Mouse (Mus musculus): ENCODE results near the gene Fam110a.
"Not testable (repeated sequence)": the region's sequence is repeated elsewhere in the genome, so short reads cannot be mapped to it uniquely, and the experiment has no call there.

Fam110a gene

DNA sequence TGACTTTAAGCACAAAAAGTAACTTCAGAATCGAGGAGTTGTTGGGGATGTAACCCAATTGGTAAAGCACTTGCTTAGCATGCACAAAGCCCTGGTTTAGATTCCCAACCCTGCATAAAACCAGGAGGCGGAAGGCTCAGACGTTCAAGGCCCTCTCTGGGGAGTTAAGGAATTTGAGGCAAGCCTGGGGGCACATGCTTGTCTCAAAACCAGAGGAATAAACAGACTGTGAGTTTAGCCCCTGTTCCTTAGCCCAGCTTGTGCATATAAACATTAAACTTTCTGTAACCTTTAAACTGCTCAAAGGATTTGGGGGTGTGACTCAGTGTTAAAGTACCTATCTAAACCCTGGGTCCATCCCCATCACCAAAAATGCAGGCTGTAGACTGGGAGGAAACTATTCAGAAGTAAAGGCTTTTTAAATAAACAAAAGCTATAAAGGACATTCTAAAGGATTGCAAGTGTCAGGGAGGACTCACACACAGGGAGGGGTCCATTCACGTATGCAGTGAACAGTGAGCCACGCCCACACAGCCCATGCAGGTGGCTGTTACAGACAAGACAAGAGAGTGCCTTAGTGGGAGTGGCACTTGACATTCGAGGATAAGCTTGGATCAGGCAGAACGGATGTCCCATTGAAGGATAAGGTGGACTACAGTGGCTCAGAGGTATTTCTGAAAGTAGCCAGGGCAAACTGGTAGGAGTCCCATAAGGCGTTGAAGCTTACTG, 17.9 kb upstream of the Fam110a start:
- DNase-seq (ENCODE audit: low spot score in 2 of 2), result no peak

DNA sequence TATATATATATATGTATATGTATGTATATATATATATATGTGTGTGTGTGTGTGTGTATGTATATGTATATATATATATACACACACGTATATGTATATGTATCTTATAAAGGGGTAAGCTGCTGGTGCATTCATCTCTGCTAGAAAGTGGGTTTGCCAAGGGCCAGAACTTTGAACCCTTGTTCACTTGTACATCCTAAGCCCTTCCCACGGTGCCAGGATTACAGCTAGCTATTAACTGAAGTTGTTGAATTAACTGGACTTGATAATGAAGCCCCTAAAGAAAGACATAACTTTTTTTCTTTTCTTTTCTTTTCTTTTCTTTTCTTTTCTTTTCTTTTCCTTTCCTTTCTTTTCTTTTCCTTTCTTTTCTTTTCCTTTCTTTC, 17.2 kb upstream of the Fam110a start:
- DNase-seq (ENCODE audit: low spot score in 2 of 2), result not testable (repeated sequence)

DNA sequence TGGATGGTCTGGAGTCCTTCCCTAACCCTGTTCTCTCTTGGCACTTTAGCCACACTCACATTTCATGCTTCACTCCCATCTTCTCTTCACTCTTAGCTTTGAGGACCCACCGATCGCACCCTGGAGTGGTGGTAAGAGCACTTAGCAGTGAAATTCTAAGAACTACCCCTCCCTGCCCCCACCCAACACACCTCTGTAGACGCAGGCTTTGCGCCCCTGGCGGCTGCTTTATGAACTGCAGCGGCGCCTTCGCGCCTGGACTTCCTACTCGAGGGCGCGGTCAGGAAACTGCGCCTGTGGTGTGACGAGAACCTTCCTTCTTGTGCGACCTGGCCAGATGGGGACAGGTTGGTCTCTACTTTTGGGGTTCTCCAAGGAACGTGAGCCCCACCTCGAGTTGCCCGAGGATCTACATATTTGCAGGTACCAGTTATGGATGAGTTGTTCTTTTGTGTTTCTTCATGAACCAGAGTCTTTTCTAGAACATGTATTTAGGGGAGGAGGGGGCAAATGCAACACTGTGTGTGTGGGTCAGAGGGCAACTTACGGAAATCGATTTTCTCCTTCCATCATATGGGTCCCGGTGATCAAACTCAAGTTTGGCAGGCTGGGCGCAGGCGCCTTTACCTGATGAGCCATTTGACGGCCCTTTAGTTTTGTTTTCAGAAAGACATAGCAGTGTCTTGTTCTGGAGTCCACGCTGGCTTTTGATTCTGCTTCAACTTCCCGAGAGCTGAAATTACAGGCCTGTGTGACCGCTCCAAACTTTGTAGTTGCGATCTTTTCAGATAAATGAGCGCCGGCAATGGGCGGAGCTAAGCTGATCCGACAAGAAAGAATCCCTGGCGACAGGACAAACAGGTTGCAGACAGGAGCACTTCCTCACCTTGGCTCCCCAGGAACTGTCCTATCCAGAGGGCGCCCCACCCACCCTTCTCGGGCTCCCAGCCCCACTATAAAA, 16.5 kb upstream of the Fam110a start, which contains the start of gene Slc52a3:
Slc52a3 (plus strand) TSS at position 283 of the 961 bp plus-strand sequence.
- peak; percentile 86 to 92 for DNase-seq (ENCODE audit: low spot score in 2 of 2)

DNA sequence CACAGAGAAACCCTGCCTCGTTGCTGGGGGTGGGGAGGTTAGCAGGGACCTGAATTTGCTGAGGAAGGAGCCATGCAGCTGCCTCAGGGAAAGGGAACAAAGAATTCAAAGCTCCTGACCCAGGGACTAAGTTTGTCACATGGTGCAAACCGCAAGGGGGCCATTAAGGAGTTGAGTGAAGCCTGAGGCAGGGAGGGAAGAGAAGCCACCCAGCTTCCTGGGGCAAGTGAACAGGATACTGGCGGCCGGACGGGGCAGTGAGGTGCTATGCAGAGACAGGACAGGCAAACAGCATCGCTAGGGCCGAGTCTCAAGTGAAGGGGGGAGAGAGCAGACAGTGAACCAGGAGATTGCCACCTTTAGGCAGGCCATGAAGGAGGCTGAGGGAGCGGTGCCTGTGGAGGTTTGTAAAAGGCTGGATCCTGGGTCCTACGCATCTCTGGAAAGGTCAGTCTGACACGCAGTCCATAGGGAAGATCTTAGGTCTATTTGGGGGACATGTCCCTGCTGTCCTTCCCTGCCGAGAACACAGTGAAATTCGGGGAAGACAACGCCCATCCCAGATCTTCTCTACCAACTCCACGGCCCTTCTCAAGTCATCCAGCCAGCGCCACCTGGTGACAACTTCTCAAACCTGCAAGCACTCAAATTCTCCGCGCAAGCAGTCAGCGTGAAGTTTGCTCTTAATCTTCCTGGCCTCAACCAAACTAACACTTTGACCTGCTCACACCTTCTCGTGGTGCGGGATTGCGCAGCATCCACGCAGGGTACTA, 14.5 kb upstream of the Fam110a start:
- peak; percentile 72 to 80 for DNase-seq (ENCODE audit: low spot score in 2 of 2)

DNA sequence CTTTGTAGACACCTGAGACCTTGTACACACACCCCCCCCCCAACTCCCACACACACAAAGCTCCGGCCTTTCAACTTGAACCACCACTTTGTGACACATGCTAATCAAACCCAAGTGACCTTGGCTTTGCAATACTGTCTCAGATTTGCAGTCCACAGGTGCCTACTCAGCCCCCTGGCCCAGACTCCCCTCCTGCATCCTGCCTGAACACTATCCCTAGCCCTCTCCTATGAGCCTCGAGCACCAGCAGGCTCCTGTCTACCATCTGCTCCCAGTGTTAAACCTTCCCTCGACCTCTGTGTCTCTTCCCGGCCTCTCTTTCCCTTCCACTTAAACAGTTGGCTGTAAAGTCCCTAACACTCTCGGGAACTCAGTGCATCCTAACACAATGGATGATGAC, 11.4 kb upstream of the Fam110a start:
- DNase-seq (ENCODE audit: low spot score in 2 of 2), result no peak

DNA sequence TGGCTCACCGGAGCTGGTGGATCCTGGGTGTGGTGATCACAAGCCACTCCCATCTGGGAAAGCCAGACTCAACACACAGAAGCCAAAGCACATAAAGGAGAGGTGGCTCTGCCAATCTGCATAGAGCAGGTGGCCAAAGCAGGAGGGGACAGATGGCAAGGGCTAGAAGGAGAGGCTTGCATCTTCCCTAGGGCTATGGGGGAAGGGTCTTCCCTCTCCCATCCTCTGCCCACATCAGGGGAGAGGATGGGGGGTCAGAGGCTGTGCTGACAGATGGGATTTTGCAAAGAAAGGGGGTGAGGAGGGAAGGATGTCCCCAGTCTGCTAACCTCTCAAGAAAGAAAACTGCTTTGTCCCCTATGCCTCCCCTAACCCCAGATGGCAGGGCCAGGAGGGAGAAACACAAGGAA, 11.0 kb upstream of the Fam110a start:
- DNase-seq (ENCODE audit: low spot score in 2 of 2), result no peak

DNA sequence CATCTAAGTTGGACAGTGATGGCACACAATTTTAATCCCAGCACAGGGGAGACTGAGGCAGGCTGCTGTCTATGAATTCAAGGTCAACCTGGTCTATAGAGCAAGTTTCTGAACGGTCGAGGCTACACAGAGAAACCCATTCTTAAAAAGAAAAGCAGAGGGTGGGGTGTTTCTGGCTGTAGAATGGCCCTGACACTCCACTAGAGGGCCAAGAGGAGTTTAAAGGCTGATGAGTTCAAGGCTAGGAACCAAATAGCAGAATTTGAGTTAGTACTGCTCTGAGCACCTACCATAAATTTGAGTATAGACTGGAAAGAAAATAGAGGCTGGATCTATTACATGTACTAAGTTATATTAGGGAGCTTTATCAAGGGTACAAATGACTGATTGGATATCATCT, 9.0 kb upstream of the Fam110a start:
- no peak for DNase-seq (ENCODE audit: low spot score in 2 of 2)

DNA sequence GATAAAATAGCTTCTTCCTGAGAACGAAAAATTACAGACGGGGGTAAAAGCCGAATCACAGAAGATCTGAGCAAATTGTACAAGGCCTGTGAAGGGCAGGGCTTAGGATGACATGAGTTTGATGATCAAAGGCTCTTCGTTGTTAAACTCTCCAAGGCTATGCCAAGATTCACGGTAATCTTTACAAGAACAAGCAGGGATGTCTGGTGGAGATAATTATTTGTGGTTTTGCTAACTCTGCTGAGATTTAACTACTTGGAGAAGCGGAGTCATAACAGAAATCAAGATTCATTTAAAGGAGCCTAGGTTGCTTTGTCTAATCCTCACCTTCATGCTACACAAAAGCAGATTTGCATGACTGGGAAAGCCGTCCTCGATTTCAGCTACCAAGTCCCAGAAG, 6.9 kb upstream of the Fam110a start:
- no peak for DNase-seq (ENCODE audit: low spot score in 2 of 2)

DNA sequence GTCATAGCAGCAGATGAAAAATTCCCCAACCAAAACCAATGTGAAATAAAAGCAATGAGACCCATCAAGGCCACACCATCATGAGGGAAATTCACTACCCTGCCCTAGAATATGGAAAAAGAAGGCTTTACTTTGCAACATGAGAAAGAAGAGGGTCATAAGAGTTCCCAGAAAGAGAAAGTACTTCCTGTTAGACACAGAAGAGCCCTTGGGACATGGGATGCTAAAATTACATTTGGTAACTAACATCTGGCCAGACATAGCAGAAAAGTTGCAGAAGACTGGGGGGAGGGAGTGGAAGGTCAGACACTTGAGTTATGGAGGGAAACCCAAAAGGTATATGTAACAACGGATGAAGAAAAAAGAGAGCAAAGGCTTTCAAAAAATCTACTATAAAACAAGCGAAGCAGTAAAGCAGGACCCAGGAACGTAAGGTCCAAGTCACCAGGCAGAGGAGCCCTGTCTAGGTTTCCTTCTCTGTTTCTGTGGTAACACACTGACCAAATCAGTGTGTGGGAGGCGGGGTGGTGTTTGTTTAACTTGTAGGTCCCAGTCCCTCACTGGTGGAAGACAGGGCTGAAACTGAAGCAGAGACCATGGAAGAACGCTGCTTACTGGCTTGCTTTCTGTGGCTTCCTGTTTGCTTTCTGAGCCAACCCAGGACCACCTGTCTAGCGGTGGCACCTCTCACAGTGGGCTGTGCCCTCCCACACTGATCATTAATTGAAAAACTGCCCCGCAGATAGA, 5.6 kb upstream of the Fam110a start:
- DNase-seq (ENCODE audit: low spot score in 2 of 2), result no peak

DNA sequence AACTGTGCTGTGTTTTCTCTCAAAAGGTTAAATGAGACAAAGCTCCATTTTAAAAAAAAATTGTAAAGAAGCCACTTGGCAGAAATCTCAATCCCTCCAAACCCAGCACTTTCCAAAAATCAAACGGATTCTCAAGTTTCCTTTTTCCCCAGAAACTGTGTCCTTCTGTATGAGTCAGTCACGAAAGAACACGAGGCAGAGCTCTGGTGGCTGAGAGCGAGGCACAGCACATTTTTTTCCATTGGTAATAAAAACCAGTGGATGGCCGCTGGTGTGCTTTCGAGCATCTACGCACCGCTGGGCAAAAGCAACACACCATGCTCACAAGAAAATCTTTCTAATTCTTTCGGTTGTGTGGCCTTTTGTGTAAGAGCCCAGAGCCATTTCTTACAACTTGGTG, 4.0 kb upstream of the Fam110a start:
- no peak for DNase-seq (ENCODE audit: low spot score in 2 of 2)

DNA sequence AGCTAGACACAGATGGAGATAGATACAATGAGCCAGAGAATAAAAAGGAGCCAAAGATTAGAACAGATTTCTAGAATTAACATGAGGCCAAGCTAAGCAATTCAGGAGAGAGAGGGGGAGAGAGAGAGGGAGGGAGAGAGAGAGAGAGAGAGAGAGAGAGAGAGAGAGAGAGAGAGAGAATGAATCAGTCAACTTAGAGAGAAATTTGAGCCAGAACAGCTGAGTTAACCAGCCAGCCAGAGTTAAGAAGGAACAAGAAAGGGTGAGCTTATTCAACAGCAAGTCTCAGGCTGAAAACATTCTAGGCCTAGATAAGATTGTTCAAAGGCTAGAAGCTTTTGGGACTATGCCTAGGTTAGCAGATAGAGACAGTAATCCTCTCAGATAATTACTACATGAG, 2.5 kb upstream of the Fam110a start:
- no peak for DNase-seq (ENCODE audit: low spot score in 2 of 2)

DNA sequence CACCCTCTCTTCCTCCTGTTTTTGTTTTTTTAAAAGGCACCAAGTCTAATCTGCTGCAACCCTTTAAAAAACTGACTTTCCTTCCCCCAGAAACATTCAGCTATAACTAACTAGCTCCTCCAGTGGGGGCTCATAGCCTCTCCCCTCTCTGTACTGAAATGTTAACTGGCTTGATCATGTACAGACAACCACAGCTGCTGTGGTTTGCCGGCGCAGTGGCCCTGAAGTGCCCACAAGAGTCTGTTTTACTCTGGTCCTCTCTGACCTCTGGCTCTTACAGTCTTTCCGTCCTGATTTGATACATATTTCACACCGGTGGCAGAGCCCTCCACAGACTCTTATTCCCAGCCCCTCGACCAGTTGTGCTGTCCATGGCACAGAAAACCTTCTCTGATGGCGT, 1.2 kb upstream of the Fam110a start:
- DNase-seq (ENCODE audit: low spot score in 2 of 2), result no peak

DNA sequence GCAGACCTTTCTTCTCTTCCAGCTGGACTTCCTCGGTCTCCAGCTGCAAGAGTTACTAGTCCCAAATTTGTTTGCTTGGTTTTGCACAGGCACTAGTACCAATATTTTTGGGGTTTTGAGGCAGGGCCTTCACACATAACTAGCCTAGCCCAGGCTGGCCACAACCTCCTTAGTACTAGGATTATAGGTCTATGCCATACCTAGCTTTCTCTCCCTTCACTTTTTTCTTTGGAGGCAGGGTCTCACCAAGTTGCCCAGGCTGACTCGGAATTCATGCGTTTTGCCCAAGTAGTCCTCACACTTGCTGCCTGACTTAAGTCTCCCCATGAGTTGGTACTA, 305 bp upstream of the Fam110a start:
- DNase-seq (ENCODE audit: low spot score in 2 of 2), result no peak

DNA sequence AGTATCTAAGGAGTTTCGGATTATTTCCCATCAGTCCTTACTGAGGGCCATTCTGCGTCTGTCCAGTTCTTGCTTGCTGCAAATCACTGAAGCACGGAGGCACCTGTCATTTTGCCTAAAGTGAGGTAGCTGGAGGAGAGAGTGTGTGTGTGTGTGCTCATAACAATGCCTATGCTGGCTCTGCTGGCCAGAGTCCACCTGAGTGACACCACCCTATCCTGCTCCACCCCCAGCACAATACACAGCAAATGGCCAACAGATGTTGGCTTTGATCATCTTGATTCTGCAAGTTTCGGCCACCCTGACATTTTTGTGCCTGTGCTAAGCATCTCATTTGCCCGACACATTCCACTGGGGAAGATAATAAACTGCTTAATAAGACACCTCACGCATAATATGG, 1.5 kb downstream of the Fam110a start:
- no peak for DNase-seq (ENCODE audit: low spot score in 2 of 2)

DNA sequence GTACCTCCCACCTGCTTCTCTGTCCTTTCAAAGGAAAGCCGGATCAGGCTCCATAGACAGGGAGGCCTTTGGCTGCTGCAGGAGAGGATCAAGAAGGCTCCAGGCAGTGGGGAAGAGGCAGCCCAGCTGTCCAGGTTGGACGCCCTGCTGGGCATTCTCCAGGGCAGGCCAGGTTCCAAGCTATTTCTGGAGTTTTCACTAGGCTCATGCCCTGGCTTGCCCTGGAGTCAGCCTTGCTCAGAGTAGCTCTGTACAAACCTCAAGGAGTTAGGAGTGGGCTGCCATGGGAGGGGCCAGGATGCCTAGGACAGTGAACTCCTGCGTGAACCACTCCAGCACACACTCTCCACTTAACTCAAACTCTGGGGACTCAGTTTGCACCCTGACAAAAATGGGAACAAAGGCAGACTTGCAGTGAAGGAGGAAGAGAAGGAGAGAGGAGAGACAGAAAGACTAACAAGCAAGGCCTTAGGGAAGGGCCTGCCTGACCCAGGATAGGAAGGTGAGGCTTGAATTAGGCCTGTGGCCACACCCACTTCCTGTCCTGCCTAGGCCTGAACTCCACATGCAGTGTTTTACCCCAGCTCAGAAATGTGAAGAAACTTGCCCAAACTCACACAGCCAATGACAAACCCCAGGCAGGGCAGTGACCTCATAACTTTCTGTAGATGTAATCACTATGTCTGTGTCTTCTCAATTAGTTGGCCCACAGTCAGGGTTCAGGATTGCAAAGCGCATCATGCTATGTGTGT, 2.2 kb downstream of the Fam110a start:
- DNase-seq (ENCODE audit: low spot score in 2 of 2), result peak; percentile 46 to 56

DNA sequence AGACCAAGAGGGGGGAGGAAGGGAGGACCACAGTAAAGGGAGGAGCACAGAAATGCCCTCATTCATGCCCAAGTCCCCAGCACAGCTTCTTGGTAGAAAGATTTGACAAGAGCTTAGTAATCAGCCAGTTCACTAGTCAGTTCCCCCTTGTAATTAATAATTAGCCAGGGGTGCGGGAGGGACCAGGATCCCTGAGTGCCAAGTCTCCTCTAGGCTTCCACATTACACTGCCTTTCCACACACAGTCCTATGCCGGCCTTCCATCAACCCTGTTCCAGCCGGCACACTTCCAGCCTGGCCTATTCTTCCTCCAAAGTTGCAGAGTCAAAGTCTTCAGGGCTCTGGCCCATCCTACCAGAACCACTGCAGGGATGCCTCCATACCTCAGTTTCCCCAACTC, 4.0 kb downstream of the Fam110a start:
- DNase-seq (ENCODE audit: low spot score in 2 of 2), result no peak

DNA sequence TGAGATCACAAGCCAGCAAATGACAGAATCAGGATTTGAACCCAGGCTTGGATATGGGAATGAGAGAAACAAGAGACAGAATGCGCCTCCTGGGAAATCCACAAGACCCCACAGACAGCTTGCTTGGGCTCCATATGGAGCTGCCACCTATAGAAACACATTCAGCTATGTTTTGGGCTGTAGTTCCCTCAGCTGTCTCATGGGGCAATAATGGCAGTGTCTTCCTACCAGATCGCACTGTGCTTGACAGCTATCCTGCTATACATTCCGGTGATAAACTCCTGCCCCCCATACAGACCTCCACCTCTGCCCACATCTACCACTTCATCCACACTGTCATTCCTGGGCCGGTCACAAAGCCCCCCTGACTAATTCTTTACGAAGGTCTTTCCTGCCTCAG, 4.7 kb downstream of the Fam110a start:
- no peak for DNase-seq (ENCODE audit: low spot score in 2 of 2)

DNA sequence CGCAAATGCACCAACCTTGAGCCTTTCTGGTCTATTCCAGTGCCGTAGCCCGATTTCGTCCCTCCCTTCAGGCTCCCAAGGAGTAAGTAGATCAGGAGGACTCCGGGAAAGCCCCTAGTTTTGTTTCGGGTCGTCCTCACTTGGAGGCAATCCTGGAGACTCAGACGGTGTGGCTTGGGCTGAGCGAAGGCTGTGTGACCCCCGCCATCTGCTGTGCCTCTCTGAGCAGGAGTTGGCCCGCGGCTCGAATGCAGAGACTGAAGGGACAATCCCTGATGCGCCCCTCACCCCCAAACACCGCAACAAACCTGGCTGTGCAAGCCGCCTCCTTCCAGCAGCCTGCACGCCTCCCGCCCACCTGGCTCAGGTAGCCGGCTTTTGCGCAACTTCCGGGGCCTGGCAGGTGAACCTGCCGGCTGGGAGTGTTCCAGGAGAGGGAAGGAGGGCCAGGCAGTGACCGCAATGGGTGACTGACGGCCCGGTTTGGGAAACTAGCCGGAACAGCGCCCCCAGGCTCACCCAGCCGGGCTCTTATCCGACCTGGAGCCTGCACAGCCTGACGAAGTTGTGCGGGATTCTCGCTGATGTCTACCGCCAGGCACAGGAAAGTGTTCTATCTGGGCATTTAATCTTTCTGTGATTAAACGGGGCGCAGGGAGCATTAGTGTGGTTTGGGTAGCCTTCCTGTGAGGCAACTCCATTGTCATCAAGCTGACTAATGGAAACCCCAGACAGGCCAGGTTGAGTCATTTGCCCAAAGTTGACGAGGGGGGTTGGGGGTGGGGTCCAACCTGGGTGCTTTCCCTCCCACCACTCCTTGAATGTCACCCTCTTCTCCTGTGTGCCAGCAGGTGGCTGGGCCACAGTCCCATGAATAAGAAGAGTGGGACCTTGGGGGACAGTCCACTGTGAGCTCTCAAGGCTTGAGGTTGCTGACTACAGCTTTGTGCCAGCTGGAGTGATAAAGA, 6.1 kb downstream of the Fam110a start:
- peak; percentile 72 to 79 for DNase-seq (ENCODE audit: low spot score in 2 of 2)

DNA sequence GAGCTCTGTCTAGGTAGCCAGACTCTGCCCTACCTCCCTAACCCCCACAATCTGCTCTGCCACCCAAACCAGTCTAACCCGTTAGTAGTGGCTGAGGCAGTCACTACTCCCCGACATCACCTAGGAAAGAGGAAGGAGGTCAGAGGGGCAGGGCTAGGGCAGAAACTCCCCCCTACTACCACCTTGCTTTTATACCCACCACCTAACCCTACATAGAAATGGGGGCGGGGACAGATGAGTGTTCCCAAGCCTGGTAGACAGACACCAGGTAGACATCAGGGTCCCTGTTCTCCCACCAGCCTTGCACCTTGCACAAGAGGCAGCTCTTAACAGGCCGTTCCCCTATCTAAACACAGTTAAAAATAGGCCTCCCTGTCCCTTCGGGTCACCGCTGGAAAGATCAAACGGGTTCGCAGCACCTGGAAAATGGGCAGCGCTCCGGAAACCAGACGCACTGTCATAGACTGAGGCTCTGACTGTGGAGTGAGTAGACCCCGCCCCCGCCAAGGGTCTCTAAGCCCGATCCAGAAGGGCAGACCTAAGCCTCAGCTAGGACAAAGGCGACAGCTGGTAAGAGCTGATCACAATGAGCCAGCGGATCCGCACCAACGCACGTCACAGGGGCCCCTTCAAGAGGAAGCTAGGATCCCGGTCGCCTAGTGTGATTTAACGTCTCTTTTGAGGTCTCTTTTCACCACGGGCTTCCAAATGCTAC, 7.0 kb downstream of the Fam110a start:
- DNase-seq (ENCODE audit: low spot score in 2 of 2), result peak; percentile 53 to 65
